Mouse (Mus musculus): ENCODE measurements around the gene Evx2.

Gene Evx2

GRCm38 (mm10) chr2:74680561-74681398 lies 21.4 kb upstream of the Evx2 start:
- DNase-seq (ENCODE audit: low spot score): no peak

- no peak for DNase-seq (ENCODE audit: low spot score)
Observed at GRCm38 (mm10) chr2:74679980-74680379, 20.6 kb upstream of the Evx2 start.

- no peak for DNase-seq (ENCODE audit: low spot score)
Observed at GRCm38 (mm10) chr2:74679596-74679971, 20.2 kb upstream of the Evx2 start.

GRCm38 (mm10) chr2:74678891-74679595 lies 19.7 kb upstream of the Evx2 start, which contains the start of gene Hoxd11:
Hoxd11 (plus strand) TSS chr2:74679557.
- DNase-seq (ENCODE audit: low spot score): no peak

- no peak for DNase-seq (ENCODE audit: low spot score)
Observed at GRCm38 (mm10) chr2:74677106-74677505, 17.7 kb upstream of the Evx2 start.

GRCm38 (mm10) chr2:74676376-74677052 lies 17.2 kb upstream of the Evx2 start:
- DNase-seq (ENCODE audit: low spot score): no peak

- no peak for DNase-seq (ENCODE audit: low spot score)
Observed at GRCm38 (mm10) chr2:74675666-74676282, 16.4 kb upstream of the Evx2 start.

- no peak for DNase-seq (ENCODE audit: low spot score)
Observed at GRCm38 (mm10) chr2:74674881-74675665, 15.7 kb upstream of the Evx2 start, which contains the start of gene Hoxd12. Hoxd12 (plus strand) TSS chr2:74675013.

GRCm38 (mm10) chr2:74673835-74674425 lies 14.6 kb upstream of the Evx2 start:
- DNase-seq (ENCODE audit: low spot score): no peak

- DNase-seq (ENCODE audit: low spot score): no peak
Observed at GRCm38 (mm10) chr2:74672481-74673362, 13.4 kb upstream of the Evx2 start.

GRCm38 (mm10) chr2:74671847-74672246 lies 12.5 kb upstream of the Evx2 start:
- no peak for DNase-seq (ENCODE audit: low spot score)

GRCm38 (mm10) chr2:74670632-74671188 lies 11.4 kb upstream of the Evx2 start:
- no peak for DNase-seq (ENCODE audit: low spot score)

GRCm38 (mm10) chr2:74669650-74670235 lies 10.4 kb upstream of the Evx2 start:
- no peak for DNase-seq (ENCODE audit: low spot score)

- no peak for DNase-seq (ENCODE audit: low spot score)
Observed at GRCm38 (mm10) chr2:74669230-74669578, 9.8 kb upstream of the Evx2 start.

GRCm38 (mm10) chr2:74668370-74669229 lies 9.2 kb upstream of the Evx2 start:
- no peak for DNase-seq (ENCODE audit: low spot score)

- no peak for DNase-seq (ENCODE audit: low spot score)
Observed at GRCm38 (mm10) chr2:74667842-74668357, 8.5 kb upstream of the Evx2 start, which contains the start of gene Hoxd13. Hoxd13 (plus strand) TSS chr2:74668310.

- DNase-seq (ENCODE audit: low spot score): no peak
Observed at GRCm38 (mm10) chr2:74667191-74667841, 8.0 kb upstream of the Evx2 start.

- DNase-seq (ENCODE audit: low spot score): no peak
Observed at GRCm38 (mm10) chr2:74666411-74666810, 7.1 kb upstream of the Evx2 start.

Data from c-Kit-positive CD71-positive TER-119-positive erythroid progenitor cells, embryonic 14.5 days (primary cell).